Mouse (Mus musculus) liver, embryonic 12.5 days (tissue): ENCODE data around the gene Pm20d1. TPM values are rescaled to one million over a fixed set of nuclear protein-coding genes. Genes with fewer than 3 reads are reported as not detected.

ENCODE experiments used
- ATAC-seq: fragments of 200-750 bp; cut with Nextera tagmentation; 2 replicates; pipeline ENCODE4 v1.8.0; 2017; ENCODE audit warnings: moderate number of reproducible peaks, mild to moderate bottlenecking, moderate library complexity
- H3K27ac ChIP-seq: fragments of 300-500 bp; sonication (generic); 2 replicates; pipeline ENCODE4 v1.5.1; 2016; ENCODE audit warnings: mild to moderate bottlenecking
- H3K27me3 ChIP-seq: fragments of 300-500 bp; sonication (generic); replicated peaks from 2 replicates; pipeline ENCODE4 v1.6.1; 2016; ENCODE audit warnings: mild to moderate bottlenecking, moderate library complexity
- H3K36me3 ChIP-seq: fragments of 300-500 bp; sonication (generic); 2 replicates; pipeline ENCODE4 v1.6.1; 2016; ENCODE audit warnings: mild to moderate bottlenecking, moderate library complexity
- H3K4me1 ChIP-seq: fragments of 300-500 bp; sonication (generic); 2 replicates; pipeline ENCODE4 v1.6.1; 2016
- H3K4me2 ChIP-seq: fragments of 300-500 bp; sonication (generic); 2 replicates; pipeline ENCODE4 v1.6.1; 2016; ENCODE audit warnings: mild to moderate bottlenecking, moderate library complexity
- H3K4me3 ChIP-seq: fragments of 300-500 bp; sonication (generic); 2 replicates; pipeline ENCODE4 v1.5.1; 2016; ENCODE audit warnings: mild to moderate bottlenecking, moderate library complexity
- H3K9ac ChIP-seq: fragments of 300-500 bp; sonication (generic); 2 replicates; pipeline ENCODE4 v1.6.1; 2016; ENCODE audit warnings: mild to moderate bottlenecking, moderate library complexity
- H3K9me3 ChIP-seq: fragments of 300-500 bp; sonication (generic); replicated peaks from 2 replicates; pipeline ENCODE4 v1.6.1; 2016; ENCODE audit warnings: mild to moderate bottlenecking, moderate library complexity
- WGBS: fragments of 180-500 bp; shearing (Covaris S2); methylation state at CpG from one replicate; pipeline ENCODE4 v1.1.7; 2016; ENCODE audit not compliant: insufficient replicate concordance; 5-methylcytosine and 5-hydroxymethylcytosine counted together
- polyA plus RNA-seq: library from polyadenylated mRNA; unstranded; fragments of >200 nt; fragmentation: Nextera tagmentation; extraction: Ambion mirVana; gene quantifications from 2 replicates; pipeline ENCODE4 v1.2.1, GENCODE M21; 2016

Pm20d1 gene
- polyA plus RNA-seq, 1 experiment from 2014 or later: 2.8 TPM

GRCm38 (mm10) chr1:131822856-131823492 lies 25.8 kb downstream of the Pm20d1 start:
- Histone ChIP-seq H3K27ac (no peak overlapping the region), H3K9ac (no peak overlapping the region), H3K36me3 (no peaks in the 10 kb centered on the region), H3K9me3 (no peaks in the 10 kb centered on the region), H3K4me2 (no peak overlapping the region), H3K27me3 (peaks cover 13% of the 10 kb centered on the region; the same call in 1 of the 2 replicates), H3K4me3 (no peak overlapping the region), H3K4me1 (peaks cover 7% of the 10 kb centered on the region)
- 80% methylated on average over 1 of the region's 1 CpGs for WGBS
- no peak for ATAC-seq

GRCm38 (mm10) chr1:131823563-131823962 lies 26.4 kb downstream of the Pm20d1 start:
- no peak overlapping the region for H3K9ac ChIP-seq
- ATAC-seq: no peak
- no peak overlapping the region for H3K4me3 ChIP-seq
- no peaks in the 10 kb centered on the region for H3K9me3 ChIP-seq
- H3K27ac ChIP-seq: no peak overlapping the region
- peaks cover 7% of the 10 kb centered on the region; the same call in 1 of the 2 replicates for H3K27me3 ChIP-seq
- WGBS: 30% methylated on average over 5 of the region's 5 CpGs
- peaks cover 11% of the 10 kb centered on the region for H3K4me1 ChIP-seq
- no peak overlapping the region for H3K4me2 ChIP-seq
- no peaks in the 10 kb centered on the region for H3K36me3 ChIP-seq

- Histone ChIP-seq H3K36me3 (no peaks in the 10 kb centered on the region), H3K27me3 (no peaks in the 10 kb centered on the region), H3K9me3 (no peaks in the 10 kb centered on the region), H3K27ac (no peak overlapping the region), H3K4me3 (no peak overlapping the region), H3K4me2 (no peak overlapping the region), H3K4me1 (peaks cover 20% of the 10 kb centered on the region), H3K9ac (no peak overlapping the region)
- no peak for ATAC-seq
- 77% methylated on average over 11 of the region's 11 CpGs for WGBS
Observed at GRCm38 (mm10) chr1:131824528-131825181, 27.5 kb downstream of the Pm20d1 start.

GRCm38 (mm10) chr1:131827207-131827786 lies 30.1 kb downstream of the Pm20d1 start, which contains the start of gene Slc41a1:
Gene Slc41a1, plus strand, starts transcription at chr1:131827493.
- 3% methylated on average over 25 of the region's 25 CpGs for WGBS
- Histone ChIP-seq H3K27me3 (no peaks in the 10 kb centered on the region), H3K27ac (peak within 1 kb of the TSS; percentile 64), H3K9me3 (no peaks in the 10 kb centered on the region), H3K4me3 (peak within 1 kb of the TSS; percentile 79), H3K36me3 (peaks cover 3% of the 10 kb centered on the region; the same call in 1 of the 2 replicates), H3K4me2 (peak within 1 kb of the TSS; percentile 94), H3K9ac (peak within 1 kb of the TSS; percentile 78), H3K4me1 (peaks cover 20% of the 10 kb centered on the region)
- peak; percentile 61 for ATAC-seq

GRCm38 (mm10) chr1:131827787-131828258 lies 30.6 kb downstream of the Pm20d1 start:
- Histone ChIP-seq H3K27ac (peak overlapping the region; percentile 64), H3K9ac (peak overlapping the region; percentile 78), H3K9me3 (no peaks in the 10 kb centered on the region), H3K36me3 (peaks cover 3% of the 10 kb centered on the region; the same call in 1 of the 2 replicates), H3K4me1 (peaks cover 20% of the 10 kb centered on the region), H3K4me2 (peak overlapping the region; percentile 94), H3K4me3 (peak overlapping the region; percentile 79), H3K27me3 (no peaks in the 10 kb centered on the region)
- ATAC-seq: peak; percentile 90
- WGBS: under 1% methylated on average over 31 of the region's 36 CpGs

- Histone ChIP-seq H3K27me3 (no peaks in the 10 kb centered on the region), H3K9ac (peak overlapping the region; percentile 78), H3K4me1 (peaks cover 20% of the 10 kb centered on the region), H3K27ac (peak overlapping the region; percentile 64), H3K36me3 (peaks cover 3% of the 10 kb centered on the region; the same call in 1 of the 2 replicates), H3K4me2 (peak overlapping the region; percentile 94), H3K9me3 (no peaks in the 10 kb centered on the region), H3K4me3 (peak overlapping the region; percentile 79)
- ATAC-seq: peak; percentile 63
- 3% methylated on average over 21 of the region's 22 CpGs for WGBS
Observed at GRCm38 (mm10) chr1:131828297-131829126, 31.3 kb downstream of the Pm20d1 start.

GRCm38 (mm10) chr1:131829279-131829678 lies 32.1 kb downstream of the Pm20d1 start:
- ATAC-seq: no peak
- Histone ChIP-seq H3K4me3 (peak overlapping the region; percentile 79; the same call in 1 of the 2 replicates), H3K27ac (no peak overlapping the region), H3K27me3 (no peaks in the 10 kb centered on the region), H3K4me2 (peak overlapping the region; percentile 94), H3K9me3 (no peaks in the 10 kb centered on the region), H3K9ac (peak overlapping the region; percentile 24; the same call in 1 of the 2 replicates), H3K4me1 (peaks cover 20% of the 10 kb centered on the region), H3K36me3 (peaks cover 3% of the 10 kb centered on the region; the same call in 1 of the 2 replicates)
- WGBS: 44% methylated on average over 5 of the region's 5 CpGs

GRCm38 (mm10) chr1:131830561-131830960 lies 33.4 kb downstream of the Pm20d1 start:
- H3K4me1 ChIP-seq: peaks cover 20% of the 10 kb centered on the region
- whole genome bisulfite sequencing: 84% methylated on average over 15 of the region's 15 CpGs
- H3K27ac ChIP-seq: no peak overlapping the region
- H3K27me3 ChIP-seq: no peaks in the 10 kb centered on the region
- no peak overlapping the region for H3K9ac ChIP-seq
- no peak for ATAC-seq
- H3K4me3 ChIP-seq: no peak overlapping the region
- H3K9me3 ChIP-seq: no peaks in the 10 kb centered on the region
- H3K36me3 ChIP-seq: peaks cover 3% of the 10 kb centered on the region; the same call in 1 of the 2 replicates
- no peak overlapping the region for H3K4me2 ChIP-seq

GRCm38 (mm10) chr1:131830971-131831641 lies 33.9 kb downstream of the Pm20d1 start:
- ATAC-seq: no peak
- Histone ChIP-seq H3K4me2 (no peak overlapping the region), H3K9me3 (no peaks in the 10 kb centered on the region), H3K4me3 (no peak overlapping the region), H3K27me3 (no peaks in the 10 kb centered on the region), H3K9ac (no peak overlapping the region), H3K4me1 (peaks cover 20% of the 10 kb centered on the region), H3K36me3 (peaks cover 3% of the 10 kb centered on the region; the same call in 1 of the 2 replicates), H3K27ac (no peak overlapping the region)
- 74% methylated on average over 8 of the region's 8 CpGs for WGBS

- no peak for ATAC-seq
Observed at GRCm38 (mm10) chr1:131837035-131837434, 39.9 kb downstream of the Pm20d1 start.

GRCm38 (mm10) chr1:131838542-131838941 lies 41.4 kb downstream of the Pm20d1 start:
- Histone ChIP-seq H3K27ac (no peak overlapping the region), H3K27me3 (no peaks in the 10 kb centered on the region), H3K4me2 (no peak overlapping the region), H3K4me3 (no peak overlapping the region), H3K36me3 (peaks cover 36% of the 10 kb centered on the region), H3K9me3 (no peaks in the 10 kb centered on the region), H3K9ac (no peak overlapping the region), H3K4me1 (no peaks in the 10 kb centered on the region)
- 69% methylated on average over 5 of the region's 5 CpGs for WGBS
- ATAC-seq: no peak

More at GRCm38 (mm10) chr1:131837035-131837434, 39.9 kb downstream of the Pm20d1 start:
- H3K9ac ChIP-seq: no peak overlapping the region
- H3K36me3 ChIP-seq: peaks cover 21% of the 10 kb centered on the region
- no peak overlapping the region for H3K27ac ChIP-seq
- H3K27me3 ChIP-seq: no peaks in the 10 kb centered on the region
- H3K4me2 ChIP-seq: no peak overlapping the region
- 82% methylated on average over 3 of the region's 3 CpGs for WGBS
- no peaks in the 10 kb centered on the region for H3K9me3 ChIP-seq
- no peaks in the 10 kb centered on the region for H3K4me1 ChIP-seq
- no peak overlapping the region for H3K4me3 ChIP-seq
